Mouse (Mus musculus) activated CD4-positive, CD25-positive, alpha-beta regulatory T cell, adult 4 months (primary cell): ENCODE measurements at regions not wholly inside any gene's neighbourhood (a gene's known extent, or its start where the extent isn't known, plus 50 kb on each side); places are given as distances from the start of the nearest gene placed in this dataset.

Experiments
- ATAC-seq: one replicate; pipeline ENCODE4 v1.8.0; 2017

GRCm38 (mm10) chr3:60413749-60414148, 58.9 kb upstream of the Mbnl1 start:
- ATAC-seq, result peak; percentile 94

GRCm38 (mm10) chr3:60417001-60417400, 55.6 kb upstream of the Mbnl1 start:
- no peak for ATAC-seq

- ATAC-seq, result no peak
These were observed 54.0 kb upstream of the Mbnl1 start for GRCm38 (mm10) chr3:60418652-60419051.

- no peak for ATAC-seq
These were observed 53.4 kb upstream of the Mbnl1 start for GRCm38 (mm10) chr3:60419216-60419615.
